Mouse (Mus musculus) common myeloid progenitor, adult 5-6 weeks (primary cell): ENCODE measurements around the gene Ppil6. TPM values are rescaled to one million over a fixed set of nuclear protein-coding genes. Genes with fewer than 3 reads are reported as not detected.

Experiments used
- ATAC-seq: replicated peaks from 2 replicates; pipeline ENCODE4 v1.8.0; 2016; ENCODE audit warnings: low read depth, mild to moderate bottlenecking, moderate TSS enrichment, inconsistent platforms; ENCODE audit not compliant: poor library complexity, severe bottlenecking
- total RNA-seq: library from RNA; stranded (forward); fragments of 200-1000, 187-1606 nt; gene quantifications from 2 replicates; pipeline ENCODE4 v1.2.3, GENCODE M21; 2017

The Ppil6 gene
- total RNA-seq, 1 experiment from 2014 or later, result 1.0 TPM

- ATAC-seq, result no peak
Measured at GRCm38 (mm10) chr10:41477018-41477277, 13.3 kb upstream of the Ppil6 start.

GRCm38 (mm10) chr10:41477278-41478181 lies 12.7 kb upstream of the Ppil6 start:
- ATAC-seq, result peak; percentile 43

- ATAC-seq, result no peak
Measured at GRCm38 (mm10) chr10:41479961-41480360, 10.3 kb upstream of the Ppil6 start.

- 0 out of 2 replicates have a peak, but pooled peaks have one; percentile 12 for ATAC-seq
Measured at GRCm38 (mm10) chr10:41480938-41481880, 9.0 kb upstream of the Ppil6 start.

- no peak for ATAC-seq
Measured at GRCm38 (mm10) chr10:41482446-41482845, 7.8 kb upstream of the Ppil6 start.

GRCm38 (mm10) chr10:41485778-41486177 lies 4.5 kb upstream of the Ppil6 start:
- ATAC-seq, result no peak

- ATAC-seq, result no peak
Measured at GRCm38 (mm10) chr10:41486506-41487170, 3.6 kb upstream of the Ppil6 start.

- peak; percentile 37 for ATAC-seq
Measured at GRCm38 (mm10) chr10:41488877-41489276, 1.4 kb upstream of the Ppil6 start.

- ATAC-seq, result no peak
Measured at GRCm38 (mm10) chr10:41489294-41489693, 945 bp upstream of the Ppil6 start.

GRCm38 (mm10) chr10:41490518-41490873 lies 257 bp downstream of the Ppil6 start:
- ATAC-seq, result no peak

GRCm38 (mm10) chr10:41491111-41491510 lies 872 bp downstream of the Ppil6 start:
- ATAC-seq, result no peak

GRCm38 (mm10) chr10:41500941-41501340 lies 10.7 kb downstream of the Ppil6 start:
- no peak for ATAC-seq

GRCm38 (mm10) chr10:41504996-41505395 lies 14.8 kb downstream of the Ppil6 start:
- ATAC-seq, result no peak

GRCm38 (mm10) chr10:41505446-41505845 lies 15.2 kb downstream of the Ppil6 start:
- peak; percentile 85 for ATAC-seq

- peak; percentile 80 for ATAC-seq
Measured at GRCm38 (mm10) chr10:41509160-41509559, 18.9 kb downstream of the Ppil6 start.

GRCm38 (mm10) chr10:41514301-41514700 lies 24.1 kb downstream of the Ppil6 start:
- no peak for ATAC-seq

- no peak for ATAC-seq
Measured at GRCm38 (mm10) chr10:41514921-41515320, 24.7 kb downstream of the Ppil6 start.

- ATAC-seq, result peak; percentile 59
Measured at GRCm38 (mm10) chr10:41518508-41518980, 28.3 kb downstream of the Ppil6 start.

GRCm38 (mm10) chr10:41518981-41519618 lies 28.9 kb downstream of the Ppil6 start, which contains the start of gene Cd164:
Gene Cd164 (plus strand): TSS chr10:41519414.
- ATAC-seq, result peak; percentile 72
